8 mouse cellular contexts compared by ENCODE assay signal in genomic region chr11:8860878-8861277, GRCm38 (mm10).
DNase-seq lines count a peak whose midpoint lies in the region; ATAC-seq and TF ChIP-seq lines count a peak whose summit lies in the region.

No protein-coding gene starts in this region.

- H3K4me2 ChIP-seq in kidney, embryonic 15.5 days = no peak overlapping the region

- no peak for TF ChIP-seq POLR2A in ES-Bruce4 (IDR thresholded peaks at IDR 0.05; ENCODE audit: insufficient read depth, low read length)

- peak; percentile 25 for TF ChIP-seq CTCF in ES-Bruce4 (IDR thresholded peaks at IDR 0.05; ENCODE audit: low read depth, low read length)

- peak; percentile 34 for DNase-seq in kidney, adult 18-20 months
- DNase-seq in A20 (ENCODE audit: low read depth, low spot score) = peak; percentile 47
- DNase-seq in heart, postnatal 14 days = peak; percentile 11 to 33
- DNase-seq in frontal cortex, postnatal 25 days (ENCODE audit: low spot score in 2 of 2) = no peak

- H3K4me1 ChIP-seq in kidney, embryonic 15.5 days = peaks cover 13% of the 10 kb centered on the region
- no peaks in the 10 kb centered on the region for H3K4me1 ChIP-seq in ES-Bruce4 (ENCODE audit: control insufficient read depth, insufficient read depth, low read length)

- no peak for ATAC-seq in kidney, embryonic 15.5 days (replicated peaks; ENCODE audit: low FRiP score)
- ATAC-seq in cerebellum, adult (ENCODE audit: insufficient number of reproducible peaks, low FRiP score, low TSS enrichment) = no peak
- ATAC-seq in erythroid progenitor cell, adult 5-6 weeks (replicated peaks; ENCODE audit: low FRiP score, poor library complexity, severe bottlenecking) = no peak

- H3K9me3 ChIP-seq in kidney, embryonic 15.5 days (replicated peaks) = no peaks in the 10 kb centered on the region
- no peaks in the 10 kb centered on the region for H3K9me3 ChIP-seq in ES-Bruce4 (replicated peaks; ENCODE audit: control insufficient read depth, insufficient read depth, low read length, poor library complexity, severe bottlenecking)

- no peak overlapping the region for H3K9ac ChIP-seq in kidney, embryonic 15.5 days
- H3K9ac ChIP-seq in ES-Bruce4 (ENCODE audit: low read depth, poor library complexity, severe bottlenecking) = no peak overlapping the region

- no peaks in the 10 kb centered on the region for H3K36me3 ChIP-seq in kidney, embryonic 15.5 days
- no peaks in the 10 kb centered on the region for H3K36me3 ChIP-seq in ES-Bruce4 (ENCODE audit: control insufficient read depth, insufficient read depth, low read length, poor library complexity, severe bottlenecking)

- no peaks in the 10 kb centered on the region for H3K27me3 ChIP-seq in kidney, embryonic 15.5 days
- no peaks in the 10 kb centered on the region for H3K27me3 ChIP-seq in ES-Bruce4 (ENCODE audit: control insufficient read depth, insufficient read depth, low read length, poor library complexity, severe bottlenecking)

- TF ChIP-seq EP300 in ES-Bruce4 (IDR thresholded peaks at IDR 0.05; ENCODE audit: insufficient read depth, low read depth, low read length) = no peak

- H3K4me3 ChIP-seq in kidney, embryonic 15.5 days (replicated peaks) = no peak overlapping the region
- H3K4me3 ChIP-seq in ES-Bruce4 (ENCODE audit: low read depth, low read length) = no peak overlapping the region

- intact Hi-C loops in heart, postnatal 14 days (cut with DNase I) = loop anchor here (2.0 to 5.0 kb wide), 4 partner anchors 91 to 439 kb away; no protein-coding TSS in a partner anchor

- H3K27ac ChIP-seq in kidney, embryonic 15.5 days = no peak overlapping the region
- no peak overlapping the region for H3K27ac ChIP-seq in ES-Bruce4 (ENCODE audit: insufficient read depth, low read length)

- WGBS in kidney, embryonic 15.5 days = 32% methylated on average over 3 of the region's 3 CpGs

Comparison
In these comparisons a context has a peak if more than half of its experiments do, and no peak if none do; other contexts are left out.
1. DNase-seq: peak in kidney, adult 18-20 months (single experiment), A20 (single experiment) and heart, postnatal 14 days (2 of 2); none in frontal cortex, postnatal 25 days (0 of 2).